Mouse (Mus musculus) olfactory bulb, adult 2 months (tissue): ENCODE data around the gene Slc13a3.

Experiments used
- CTCF ChIP-seq: fragments of 200-500 bp; IDR thresholded peaks from 2 replicates; pipeline ENCODE4 v1.5.1; 2012; ENCODE audit warnings: low read depth, mild to moderate bottlenecking, low read length, moderate library complexity; ENCODE audit not compliant: insufficient read depth
- POLR2A ChIP-seq: fragments of 200-500 bp; IDR thresholded peaks from 2 replicates; pipeline ENCODE4 v1.6.1; 2012; ENCODE audit warnings: mild to moderate bottlenecking, low read depth, low read length, moderate library complexity; ENCODE audit not compliant: insufficient read depth

DNA sequence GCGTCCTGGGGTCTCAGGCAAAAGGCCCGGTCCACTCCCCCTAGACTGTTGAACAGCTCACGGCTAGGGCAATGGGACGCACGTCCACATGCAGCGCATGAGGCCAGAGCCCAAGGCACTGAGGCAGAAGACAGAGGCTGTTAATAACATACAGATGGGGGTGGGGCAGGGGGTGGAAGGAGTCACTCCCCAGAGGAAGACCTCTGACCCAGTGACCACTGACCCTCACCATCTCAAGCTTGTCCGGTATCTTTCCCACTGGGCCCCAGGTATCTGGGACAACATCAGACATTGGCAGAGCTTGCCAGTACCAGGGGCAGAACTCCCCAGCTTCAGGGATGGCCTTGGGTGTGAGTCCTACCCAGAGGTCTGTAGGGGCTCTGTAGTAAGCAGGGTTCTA is 34.1 kb downstream of the Slc13a3 start:
- TF ChIP-seq CTCF (no peak), POLR2A (no peak)
